Comparison of ENCODE assay signal across 26 mouse cellular contexts in the genomic region with DNA sequence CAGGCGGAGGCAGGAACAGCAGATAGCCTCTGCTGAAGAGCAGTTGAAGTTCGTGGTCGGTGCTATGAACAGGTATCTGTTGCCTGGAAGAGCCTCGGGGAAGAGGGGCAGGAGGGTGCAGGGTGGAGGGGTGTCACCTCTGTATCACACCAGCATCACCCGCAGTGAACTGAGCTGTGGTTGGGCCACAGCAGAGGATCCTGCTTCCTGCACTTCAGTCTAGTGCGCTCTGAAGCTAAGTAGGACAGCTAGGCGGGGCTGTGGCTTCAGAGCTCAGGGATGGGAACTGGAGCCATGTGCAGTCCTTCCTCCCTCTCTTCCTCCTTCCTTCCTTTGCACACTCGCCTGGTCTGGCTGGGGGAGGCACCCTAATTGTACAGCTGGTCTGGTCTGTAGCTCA. TPM values are rescaled to one million over a fixed set of nuclear protein-coding genes. Genes with fewer than 3 reads are reported as not detected.
DNase-seq lines count a peak whose midpoint lies in the region; ATAC-seq lines count a peak whose summit lies in the region.
"Had no signal": no experiment of that assay in that cellular context is flagged by ENCODE, and none has a peak within 500 bp of the region (broad histone marks: within the 10 kb centered on the region; RNA-seq: fewer than 3 reads in every experiment).

No protein-coding gene starts in this region.

- ATAC-seq in frontal cortex, adult (ENCODE audit: low TSS enrichment): peak; percentile 85
- ATAC-seq: CD4-positive, CD25-positive, alpha-beta regulatory T cell, adult 4 months; forebrain, embryonic 16.5 days; intestine, postnatal 0 days; midbrain, embryonic 13.5 days had no signal

- DNase-seq in frontal cortex, postnatal 36 days (ENCODE audit: low spot score in 2 of 2): no peak
- peak; percentile 60 for DNase-seq in 416B (ENCODE audit: low read depth)
- peak; percentile 53 for DNase-seq in ZHBTc4 (ENCODE audit: low read depth, low spot score)
- peak; percentile 32 to 52 for DNase-seq in thymus, postnatal 10 days (ENCODE audit: low spot score in 2 of 2)
- DNase-seq in retina, embryonic 14.5 days (ENCODE audit: low spot score): no peak
- no peak for DNase-seq in B cell, adult 2 months
- DNase-seq in heart, postnatal 4 days: no peak
- DNase-seq: adrenal gland, postnatal 14 days; cerebellum, adult 11-12 months; cerebellum, adult 9-11 months; gastrocnemius, postnatal 10 days; heart, postnatal 36 days; kidney, postnatal 25 days; lung, embryonic 14.5 days; lung, postnatal 14 days; retina, postnatal 1 day; right cerebral cortex, postnatal 14 days had no signal

RNA-seq across cellular contexts. Expression of a gene that starts 6.4 kb away (rescaled TPM):
- total RNA-seq in heart, postnatal 4 days (2021): not detected
- total RNA-seq: adrenal gland, postnatal 14 days; gastrocnemius, postnatal 10 days; heart, postnatal 36 days; megakaryocyte progenitor cell, adult 5-6 weeks; monocyte, adult 5-6 weeks had no signal

RNA-seq across cellular contexts. Expression of a gene that starts 9.7 kb away (rescaled TPM):
- 10 to 100 TPM; 11.0 to 12.5 TPM for total RNA-seq in heart, postnatal 4 days (2021)

RNA-seq across cellular contexts. Expression of a gene that starts 10.0 kb away (rescaled TPM):
- total RNA-seq in heart, postnatal 4 days (2021): 10 to 100 TPM; 41.1 to 44.2 TPM

RNA-seq across cellular contexts. Expression of a gene that starts 20.8 kb away (rescaled TPM):
- not detected for total RNA-seq in heart, postnatal 4 days (2021)
- total RNA-seq: gastrocnemius, postnatal 10 days; heart, postnatal 36 days; left cerebral cortex, postnatal 10 days; monocyte, adult 5-6 weeks had no signal

RNA-seq across cellular contexts. Expression of a gene that starts 25.3 kb away (rescaled TPM):
- total RNA-seq in heart, postnatal 4 days (2021): under 1 TPM; 0.16 to 0.26 TPM
- total RNA-seq: G1E; megakaryocyte progenitor cell, adult 5-6 weeks; monocyte, adult 5-6 weeks had no signal

Comparison
In these comparisons a context has a peak if more than half of its experiments do, and no peak if none do; other contexts are left out.
1. DNase-seq: peak in 416B (single experiment), ZHBTc4 (single experiment) and thymus, postnatal 10 days (2 of 2); none in frontal cortex, postnatal 36 days (0 of 2), retina, embryonic 14.5 days (single experiment), B cell, adult 2 months (0 of 2) and heart, postnatal 4 days (single experiment).